Mouse (Mus musculus) C2C12 (cell line): ENCODE data around the gene Tmtc2.

ENCODE experiments used
- CTCF ChIP-seq: IDR thresholded peaks from one replicate; pipeline ENCODE4 v1.5.1; 2011; ENCODE audit not compliant: control insufficient read depth, insufficient read depth, insufficient read length
- USF1 ChIP-seq: IDR thresholded peaks from one replicate; pipeline ENCODE4 v1.6.1; 2011; ENCODE audit warnings: low read depth, mild to moderate bottlenecking, control low read depth, moderate library complexity

- no peak for TF ChIP-seq CTCF
- TF ChIP-seq USF1: no peak
These were observed 96.5 kb downstream of the Tmtc2 start for GRCm38 (mm10) chr10:105477623-105478238.
